Mouse (Mus musculus) urinary bladder, postnatal 14 days (tissue): ENCODE results near the gene Lgr6.
"Not testable (repeated sequence)": the region's sequence is repeated elsewhere in the genome, so short reads cannot be mapped to it uniquely, and the experiment has no call there.

Source experiments
- DNase-seq: peaks from one replicate; pipeline ENCODE4 v3.0.0; 2021; ENCODE audit warnings: low spot score

The Lgr6 gene

GRCm38 (mm10) chr1:135128011-135128441 is 22.9 kb upstream of the Lgr6 start:
- DNase-seq: no peak

- DNase-seq: no peak
These were observed 21.5 kb upstream of the Lgr6 start for GRCm38 (mm10) chr1:135126443-135127027.

GRCm38 (mm10) chr1:135125990-135126389 is 20.9 kb upstream of the Lgr6 start:
- DNase-seq: no peak

GRCm38 (mm10) chr1:135124573-135125363 is 19.7 kb upstream of the Lgr6 start:
- DNase-seq: no peak

GRCm38 (mm10) chr1:135112661-135113060 is 7.6 kb upstream of the Lgr6 start:
- peak; percentile 37 for DNase-seq

GRCm38 (mm10) chr1:135111271-135111670 is 6.2 kb upstream of the Lgr6 start:
- not testable (repeated sequence) for DNase-seq

- DNase-seq: peak; percentile 76
These were observed 5.0 kb upstream of the Lgr6 start for GRCm38 (mm10) chr1:135110075-135110474.

- peak; percentile 41 for DNase-seq
These were observed 3.5 kb upstream of the Lgr6 start for GRCm38 (mm10) chr1:135108611-135109010.

GRCm38 (mm10) chr1:135105951-135106350 is 875 bp upstream of the Lgr6 start:
- DNase-seq: peak; percentile 76

- no peak for DNase-seq
These were observed 4.7 kb downstream of the Lgr6 start for GRCm38 (mm10) chr1:135100400-135100799.

- DNase-seq: peak; percentile 18
These were observed 6.6 kb downstream of the Lgr6 start for GRCm38 (mm10) chr1:135098441-135098840.

GRCm38 (mm10) chr1:135097441-135097840 is 7.6 kb downstream of the Lgr6 start:
- DNase-seq: no peak

- no peak for DNase-seq
These were observed 8.8 kb downstream of the Lgr6 start for GRCm38 (mm10) chr1:135096312-135096711.

- no peak for DNase-seq
These were observed 9.9 kb downstream of the Lgr6 start for GRCm38 (mm10) chr1:135095189-135095588.

GRCm38 (mm10) chr1:135094723-135095122 is 10.4 kb downstream of the Lgr6 start:
- no peak for DNase-seq

GRCm38 (mm10) chr1:135090914-135091313 is 14.2 kb downstream of the Lgr6 start:
- no peak for DNase-seq

GRCm38 (mm10) chr1:135089626-135090025 is 15.4 kb downstream of the Lgr6 start:
- DNase-seq: no peak

- DNase-seq: no peak
These were observed 17.7 kb downstream of the Lgr6 start for GRCm38 (mm10) chr1:135087414-135087813.

- no peak for DNase-seq
These were observed 19.1 kb downstream of the Lgr6 start for GRCm38 (mm10) chr1:135086015-135086414.

GRCm38 (mm10) chr1:135085296-135085871 is 19.7 kb downstream of the Lgr6 start:
- no peak for DNase-seq

- DNase-seq: no peak
These were observed 21.6 kb downstream of the Lgr6 start for GRCm38 (mm10) chr1:135083465-135083864.

- no peak for DNase-seq
These were observed 22.8 kb downstream of the Lgr6 start for GRCm38 (mm10) chr1:135082267-135082666.

GRCm38 (mm10) chr1:135079021-135079420 is 26.1 kb downstream of the Lgr6 start:
- DNase-seq: no peak
